Mouse (Mus musculus) megakaryocyte, embryonic 14.5 days (primary cell): ENCODE data around the gene Enkd1. TPM values are rescaled to one million over a fixed set of nuclear protein-coding genes. Genes with fewer than 3 reads are reported as not detected.

ENCODE experiments used
- H3K27me3 ChIP-seq: replicated peaks from 2 replicates; pipeline ENCODE3; 2012; ENCODE audit warnings: inconsistent platforms
- H3K36me3 ChIP-seq: replicated peaks from 2 replicates; pipeline ENCODE3; 2012; ENCODE audit warnings: low read length, inconsistent platforms, mixed read lengths
- H3K4me1 ChIP-seq: 2 replicates; pipeline ENCODE4 v1.6.1; 2012; ENCODE audit warnings: inconsistent platforms
- H3K4me3 ChIP-seq: replicated peaks from 2 replicates; pipeline ENCODE3; 2012; ENCODE audit warnings: moderate library complexity, mild to moderate bottlenecking, inconsistent platforms
- H3K9me3 ChIP-seq: 2 replicates; pipeline ENCODE4 v1.6.1; 2012; ENCODE audit warnings: inconsistent platforms
- FLI1 ChIP-seq: IDR thresholded peaks from 2 replicates; pipeline ENCODE4 v1.6.1; 2012; ENCODE audit warnings: low read length, inconsistent platforms, mixed read lengths
- GATA1 ChIP-seq: IDR thresholded peaks from 3 replicates; pipeline ENCODE4 v1.6.1; 2012; ENCODE audit warnings: mixed read lengths, low read length, inconsistent platforms, borderline replicate concordance
- polyA plus RNA-seq: library from polyadenylated mRNA; stranded (reverse); fragments of >175 nt; gene quantifications from 2 replicates; pipeline ENCODE4 v1.2.3, GENCODE M21; 2012; ENCODE audit warnings: low replicate concordance; ENCODE audit not compliant: insufficient read depth

Enkd1 gene
- polyA plus RNA-seq, 1 experiment = 26.1 TPM

DNA sequence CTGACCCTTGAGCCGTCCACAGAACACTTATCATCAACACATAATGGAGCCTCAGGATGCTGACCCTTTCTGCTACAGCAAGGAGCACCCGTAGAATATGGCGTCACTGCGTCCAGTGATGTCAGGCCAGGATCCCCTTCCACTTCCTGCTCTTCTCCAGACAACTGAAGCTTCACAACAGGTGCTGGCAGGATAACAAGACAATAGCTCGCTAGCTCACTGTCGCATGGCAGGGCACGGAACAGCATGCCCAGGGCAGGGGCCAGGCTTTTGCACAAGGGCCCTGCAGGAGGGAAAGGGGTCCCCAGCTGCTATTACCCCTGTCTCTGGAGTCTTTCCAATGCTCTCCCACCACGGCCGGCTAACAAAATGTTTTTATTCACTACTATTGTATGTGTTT, 14.9 kb upstream of the Enkd1 start:
- TF ChIP-seq FLI1 = no peak
- no peak for TF ChIP-seq GATA1
- H3K9me3 ChIP-seq = no peaks in the 10 kb centered on the region
- H3K4me3 ChIP-seq = no peak overlapping the region
- H3K36me3 ChIP-seq = peaks cover 74% of the 10 kb centered on the region
- H3K4me1 ChIP-seq = peaks cover 68% of the 10 kb centered on the region
- no peaks in the 10 kb centered on the region for H3K27me3 ChIP-seq

GRCm38 (mm10) chr8:105719637-105720036, 11.6 kb upstream of the Enkd1 start:
- Histone ChIP-seq H3K4me1 (peaks cover 59% of the 10 kb centered on the region), H3K9me3 (no peaks in the 10 kb centered on the region), H3K4me3 (no peak overlapping the region), H3K36me3 (peaks cover 82% of the 10 kb centered on the region), H3K27me3 (no peaks in the 10 kb centered on the region)
- TF ChIP-seq FLI1 (no peak), GATA1 (no peak)

GRCm38 (mm10) chr8:105716302-105716945, 8.4 kb upstream of the Enkd1 start:
- TF ChIP-seq FLI1 = no peak
- no peak for TF ChIP-seq GATA1
- H3K9me3 ChIP-seq = no peaks in the 10 kb centered on the region
- H3K36me3 ChIP-seq = peaks cover 63% of the 10 kb centered on the region
- no peak overlapping the region for H3K4me3 ChIP-seq
- H3K4me1 ChIP-seq = peaks cover 50% of the 10 kb centered on the region
- no peaks in the 10 kb centered on the region for H3K27me3 ChIP-seq

DNA sequence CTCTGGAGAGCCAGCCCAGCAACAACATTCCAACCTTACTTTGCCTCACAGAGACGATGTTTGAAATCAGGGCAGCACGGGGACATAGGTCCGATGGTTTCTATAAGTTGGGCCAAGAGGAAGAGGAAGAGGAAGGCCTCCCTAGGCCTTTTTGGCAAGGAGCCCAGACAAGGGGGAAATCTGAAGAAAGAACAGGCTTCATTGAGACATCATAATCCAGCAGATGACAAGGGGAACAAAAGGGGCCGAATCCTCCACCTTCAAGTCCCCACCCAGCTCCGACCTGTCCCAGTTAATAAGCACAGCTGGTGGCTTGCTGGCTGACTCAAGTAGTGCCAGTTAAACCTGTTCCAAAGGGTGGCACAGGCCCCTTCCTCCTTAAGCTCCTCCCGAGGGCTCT, 7.0 kb upstream of the Enkd1 start:
- H3K4me1 ChIP-seq = peaks cover 38% of the 10 kb centered on the region
- no peak overlapping the region for H3K4me3 ChIP-seq
- H3K9me3 ChIP-seq = no peaks in the 10 kb centered on the region
- no peak for TF ChIP-seq FLI1
- TF ChIP-seq GATA1 = no peak
- H3K27me3 ChIP-seq = no peaks in the 10 kb centered on the region
- H3K36me3 ChIP-seq = peaks cover 52% of the 10 kb centered on the region

GRCm38 (mm10) chr8:105714139-105714538, 6.1 kb upstream of the Enkd1 start:
- no peak for TF ChIP-seq FLI1
- TF ChIP-seq GATA1 = no peak
- Histone ChIP-seq H3K4me1 (peaks cover 29% of the 10 kb centered on the region), H3K9me3 (no peaks in the 10 kb centered on the region)

GRCm38 (mm10) chr8:105712286-105712685, 4.3 kb upstream of the Enkd1 start:
- peaks cover 29% of the 10 kb centered on the region for H3K36me3 ChIP-seq
- TF ChIP-seq FLI1 (no peak), GATA1 (no peak)
- peaks cover 44% of the 10 kb centered on the region for H3K4me1 ChIP-seq
- no peaks in the 10 kb centered on the region for H3K9me3 ChIP-seq
- no peaks in the 10 kb centered on the region for H3K27me3 ChIP-seq
- no peak overlapping the region for H3K4me3 ChIP-seq

More at GRCm38 (mm10) chr8:105714139-105714538, 6.1 kb upstream of the Enkd1 start:
- no peak overlapping the region for H3K4me3 ChIP-seq
- peaks cover 43% of the 10 kb centered on the region for H3K36me3 ChIP-seq
- no peaks in the 10 kb centered on the region for H3K27me3 ChIP-seq

- H3K9me3 ChIP-seq = no peaks in the 10 kb centered on the region
- peaks cover 51% of the 10 kb centered on the region for H3K4me1 ChIP-seq
- H3K4me3 ChIP-seq = no peak overlapping the region
- H3K36me3 ChIP-seq = peaks cover 9% of the 10 kb centered on the region
- no peaks in the 10 kb centered on the region for H3K27me3 ChIP-seq
- no peak for TF ChIP-seq GATA1
- TF ChIP-seq FLI1 = no peak
These were observed 1.3 kb upstream of the Enkd1 start for GRCm38 (mm10) chr8:105709317-105709716.

- H3K4me3 ChIP-seq = no peak overlapping the region
- H3K9me3 ChIP-seq = no peaks in the 10 kb centered on the region
- H3K36me3 ChIP-seq = peaks cover 14% of the 10 kb centered on the region
- H3K27me3 ChIP-seq = no peaks in the 10 kb centered on the region
- TF ChIP-seq FLI1 (no peak), GATA1 (no peak)
- H3K4me1 ChIP-seq = peaks cover 52% of the 10 kb centered on the region
These were observed 665 bp upstream of the Enkd1 start for GRCm38 (mm10) chr8:105708675-105709074.

DNA sequence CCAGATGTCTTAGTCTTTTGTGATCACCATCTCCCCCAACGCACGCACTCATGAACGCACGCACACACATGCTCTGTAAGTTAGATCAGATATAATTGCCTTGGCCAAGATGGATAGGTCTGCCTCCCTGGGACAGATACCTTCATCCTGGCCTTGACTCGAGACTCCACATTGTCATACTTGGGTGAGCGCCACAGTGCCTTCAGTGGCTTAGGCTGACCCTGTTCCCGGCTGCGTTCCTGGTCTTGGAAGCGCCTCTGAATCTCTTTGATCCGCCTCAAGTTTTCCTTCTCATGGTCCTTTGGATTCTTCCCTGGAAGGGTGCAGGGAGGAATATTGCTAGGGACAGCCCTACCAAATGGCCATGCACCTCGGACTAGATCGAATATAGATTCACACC, 1.6 kb downstream of the Enkd1 start:
- H3K27me3 ChIP-seq = no peaks in the 10 kb centered on the region
- peaks cover 70% of the 10 kb centered on the region for H3K4me1 ChIP-seq
- no peaks in the 10 kb centered on the region for H3K9me3 ChIP-seq
- TF ChIP-seq GATA1 (no peak), FLI1 (no peak)
- H3K36me3 ChIP-seq = peaks cover 31% of the 10 kb centered on the region
- peak overlapping the region; percentile 73 for H3K4me3 ChIP-seq

DNA sequence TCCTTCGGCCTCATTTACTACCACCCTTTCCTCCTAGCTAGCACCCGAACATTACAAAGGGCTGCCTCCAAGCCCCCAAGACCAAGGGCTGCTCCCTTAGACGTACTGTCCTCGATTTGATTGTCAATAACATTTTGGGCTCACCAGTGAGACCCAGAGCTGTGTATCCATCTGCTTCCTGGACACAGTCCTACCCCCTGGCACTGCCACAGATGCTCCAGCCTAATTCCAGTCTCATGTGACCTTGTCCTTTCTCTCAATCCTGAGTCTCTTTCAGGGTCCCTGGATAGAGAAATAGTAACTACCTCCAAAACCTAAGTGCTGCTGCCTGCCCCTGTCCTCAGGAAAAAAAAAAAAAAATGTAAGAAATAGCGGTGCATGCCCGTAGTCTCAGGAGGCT, 3.1 kb downstream of the Enkd1 start:
- TF ChIP-seq GATA1 = no peak
- TF ChIP-seq FLI1 = no peak
- Histone ChIP-seq H3K4me3 (no peak overlapping the region), H3K36me3 (peaks cover 31% of the 10 kb centered on the region), H3K4me1 (peaks cover 77% of the 10 kb centered on the region), H3K27me3 (no peaks in the 10 kb centered on the region), H3K9me3 (no peaks in the 10 kb centered on the region)

DNA sequence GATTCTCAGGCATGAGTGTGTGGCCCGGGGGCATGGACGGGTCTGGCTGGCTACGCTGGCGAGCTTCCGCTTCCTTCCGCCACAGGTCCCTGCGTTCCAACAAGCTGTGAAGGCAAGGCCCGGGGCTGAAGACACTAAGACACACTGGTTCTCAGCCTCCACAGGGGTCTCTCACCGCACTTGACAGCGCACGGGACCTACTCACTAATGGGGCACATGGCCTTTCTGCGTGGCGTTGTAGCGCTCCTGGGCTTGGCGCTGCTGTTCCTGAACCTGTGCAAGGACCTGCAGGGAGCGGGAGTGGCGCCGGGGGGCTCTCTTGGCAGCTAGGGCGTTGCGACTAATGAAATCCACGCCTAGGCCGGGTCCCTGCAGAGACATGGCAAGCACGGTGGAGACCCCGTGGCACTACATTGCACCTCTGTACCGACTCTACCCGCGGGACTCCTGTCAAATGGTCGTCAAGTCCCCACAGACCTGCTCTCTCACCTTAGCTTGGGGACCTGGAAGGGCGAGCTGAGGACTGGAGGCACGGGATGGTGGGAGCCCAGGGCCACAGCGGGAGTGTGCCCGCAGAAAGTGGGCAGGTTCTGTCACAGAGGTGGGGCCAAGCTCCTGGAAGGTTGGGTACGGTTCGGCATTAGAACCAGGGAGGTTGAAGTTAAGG, 3.7 kb downstream of the Enkd1 start:
- Histone ChIP-seq H3K36me3 (peaks cover 37% of the 10 kb centered on the region), H3K9me3 (no peaks in the 10 kb centered on the region), H3K27me3 (no peaks in the 10 kb centered on the region), H3K4me1 (peaks cover 83% of the 10 kb centered on the region), H3K4me3 (no peak overlapping the region)
- TF ChIP-seq GATA1 (no peak), FLI1 (no peak)
